Mouse (Mus musculus) thymus, postnatal 0 days (tissue): ENCODE results near the gene Hspa5. TPM values are rescaled to one million over a fixed set of nuclear protein-coding genes. Genes with fewer than 3 reads are reported as not detected.
A peak's percentile ranks its signal among the peaks of the same experiment; 100 is the strongest.
"Not testable (repeated sequence)": the region's sequence is repeated elsewhere in the genome, so short reads cannot be mapped to it uniquely, and the experiment has no call there.

Experiments used
- DNase-seq: peaks from one replicate; pipeline ENCODE4 v3.0.0-alpha.2; 2015; ENCODE audit warnings: low spot score
- polyA plus RNA-seq: library from polyadenylated mRNA; unstranded; fragments of >200 nt; fragmentation: Nextera tagmentation; extraction: Ambion mirVana; gene quantifications from 2 replicates; pipeline ENCODE4 v1.2.1, GENCODE M21; 2015

Hspa5 gene
- polyA plus RNA-seq, 1 experiment from 2014 or later: 347 TPM

- no peak for DNase-seq
Observed at GRCm38 (mm10) chr2:34805364-34805950, 33.7 kb downstream of the Hspa5 start.

- DNase-seq: no peak
Observed at GRCm38 (mm10) chr2:34808057-34808456, 36.3 kb downstream of the Hspa5 start.

GRCm38 (mm10) chr2:34809568-34809967 lies 37.8 kb downstream of the Hspa5 start:
- no peak for DNase-seq

GRCm38 (mm10) chr2:34810775-34811174 lies 39.0 kb downstream of the Hspa5 start:
- no peak for DNase-seq

GRCm38 (mm10) chr2:34812706-34813105 lies 40.9 kb downstream of the Hspa5 start:
- DNase-seq: no peak

GRCm38 (mm10) chr2:34815893-34816292 lies 44.1 kb downstream of the Hspa5 start:
- not testable (repeated sequence) for DNase-seq

- no peak for DNase-seq
Observed at GRCm38 (mm10) chr2:34818492-34818891, 46.7 kb downstream of the Hspa5 start.

- DNase-seq: peak; percentile 90
Observed at GRCm38 (mm10) chr2:34825827-34826459, 54.2 kb downstream of the Hspa5 start, which contains the start of gene Fbxw2. Fbxw2 (minus strand) TSS chr2:34826311.

GRCm38 (mm10) chr2:34826460-34827231 lies 54.9 kb downstream of the Hspa5 start:
- DNase-seq: no peak

Other genes with a start within 250 kb of the Hspa5 start
- gene Gapvd1, start 16.7 kb upstream of the Hspa5 start, polyA plus RNA-seq: 64.4 and 79.7 TPM in 2 replicates
- 35.1 and 37.3 TPM in 2 replicates for gene Rabepk, start 27.9 kb downstream of the Hspa5 start, polyA plus RNA-seq
- gene Fbxw2, start 54.3 kb downstream of the Hspa5 start, polyA plus RNA-seq: 86.1 and 106 TPM in 2 replicates
- 0.08 TPM in 1 of 2 replicates, not detected in the other for gene Gm34653, start 61.0 kb downstream of the Hspa5 start, polyA plus RNA-seq
- gene Cutal, start 102.4 kb downstream of the Hspa5 start, polyA plus RNA-seq: 0.30 and 0.62 TPM in 2 replicates
- 81.1 and 85.3 TPM in 2 replicates for gene Psmd5, start 103.0 kb downstream of the Hspa5 start, polyA plus RNA-seq
- 10.7 TPM in 2 replicates for gene Phf19, start 142.1 kb downstream of the Hspa5 start, polyA plus RNA-seq
- 14.3 and 15.4 TPM in 2 replicates for gene Traf1, start 189.8 kb downstream of the Hspa5 start, polyA plus RNA-seq